Mouse (Mus musculus): ENCODE data around the gene Ccdc73. TPM values are rescaled to one million over a fixed set of nuclear protein-coding genes. Genes with fewer than 3 reads are reported as not detected.
"Not testable (repeated sequence)": the region's sequence is repeated elsewhere in the genome, so short reads cannot be mapped to it uniquely, and the experiment has no call there.

The Ccdc73 gene
- 7.1 and 7.4 TPM in 2 replicates for polyA plus RNA-seq (2014; fragmentation: Nextera tagmentation; extraction: Ambion mirVana)

- no peaks in the 10 kb centered on the region for H3K4me1 ChIP-seq (ENCODE audit: control insufficient read depth, insufficient read depth, low read length)
- H3K36me3 ChIP-seq (ENCODE audit: control insufficient read depth, insufficient read depth, low read length), result no peaks in the 10 kb centered on the region
- no peaks in the 10 kb centered on the region for H3K27me3 ChIP-seq (ENCODE audit: control insufficient read depth, insufficient read depth, low read length)
- no peak within 1 kb of the TSS for H3K9ac ChIP-seq (ENCODE audit: low read depth, low read length)
- no peak within 1 kb of the TSS for H3K4me3 ChIP-seq (ENCODE audit: low read length)
- no peak for ATAC-seq (ENCODE audit: low FRiP score, low TSS enrichment)
- WGBS, result 91% methylated on average over 13 of the region's 13 CpGs
- no peak within 1 kb of the TSS for H3K27ac ChIP-seq (ENCODE audit: low read depth, low read length)
- no peaks in the 10 kb centered on the region for H3K9me3 ChIP-seq (ENCODE audit: control insufficient read depth, low read length)
- no peak within 1 kb of the TSS for H3K4me2 ChIP-seq (replicated peaks; ENCODE audit: low read depth, low read length)
These were observed at the start of gene Ccdc73 for GRCm38 (mm10) chr2:104867282-104867855. TSS of gene Ccdc73 (plus strand) at chr2:104867805.

- H3K4me2 ChIP-seq (replicated peaks; ENCODE audit: low read depth, low read length), result not testable (repeated sequence)
- 94% methylated on average over 3 of the region's 3 CpGs for WGBS
These were observed 48.8 kb upstream of the Ccdc73 start for GRCm38 (mm10) chr2:104818763-104819162.

GRCm38 (mm10) chr2:104826191-104826590, 41.4 kb upstream of the Ccdc73 start:
- Histone ChIP-seq H3K9me3 (ENCODE audit: control insufficient read depth, low read length) (no peaks in the 10 kb centered on the region), H3K27me3 (ENCODE audit: control insufficient read depth, insufficient read depth, low read length) (no peaks in the 10 kb centered on the region), H3K4me3 (ENCODE audit: low read length) (no peak overlapping the region), H3K27ac (ENCODE audit: low read depth, low read length) (no peak overlapping the region), H3K36me3 (ENCODE audit: control insufficient read depth, insufficient read depth, low read length) (no peaks in the 10 kb centered on the region), H3K4me1 (ENCODE audit: control insufficient read depth, insufficient read depth, low read length) (no peaks in the 10 kb centered on the region), H3K4me2 (replicated peaks; ENCODE audit: low read depth, low read length) (no peak overlapping the region), H3K9ac (ENCODE audit: low read depth, low read length) (no peak overlapping the region)
- ATAC-seq (ENCODE audit: low FRiP score, low TSS enrichment), result no peak
- WGBS, result 91% methylated on average over 4 of the region's 4 CpGs

More at GRCm38 (mm10) chr2:104818763-104819162, 48.8 kb upstream of the Ccdc73 start:
- not testable (repeated sequence) for H3K27ac ChIP-seq (ENCODE audit: low read depth, low read length); H3K4me3 ChIP-seq (ENCODE audit: low read length); H3K9me3 ChIP-seq (ENCODE audit: control insufficient read depth, low read length); H3K27me3 ChIP-seq (ENCODE audit: control insufficient read depth, insufficient read depth, low read length); H3K4me1 ChIP-seq (ENCODE audit: control insufficient read depth, insufficient read depth, low read length); H3K9ac ChIP-seq (ENCODE audit: low read depth, low read length); ATAC-seq (ENCODE audit: low FRiP score, low TSS enrichment); H3K36me3 ChIP-seq (ENCODE audit: control insufficient read depth, insufficient read depth, low read length)

- ATAC-seq (ENCODE audit: low FRiP score, low TSS enrichment), result no peak
- no peak overlapping the region for H3K27ac ChIP-seq (ENCODE audit: low read depth, low read length)
- H3K36me3 ChIP-seq (ENCODE audit: control insufficient read depth, insufficient read depth, low read length), result no peaks in the 10 kb centered on the region
- H3K4me2 ChIP-seq (replicated peaks; ENCODE audit: low read depth, low read length), result no peak overlapping the region
- H3K4me3 ChIP-seq (ENCODE audit: low read length), result no peak overlapping the region
- H3K9me3 ChIP-seq (ENCODE audit: control insufficient read depth, low read length), result no peaks in the 10 kb centered on the region
- H3K9ac ChIP-seq (ENCODE audit: low read depth, low read length), result no peak overlapping the region
- 78% methylated on average over 2 of the region's 2 CpGs for WGBS
- no peaks in the 10 kb centered on the region for H3K4me1 ChIP-seq (ENCODE audit: control insufficient read depth, insufficient read depth, low read length)
- no peaks in the 10 kb centered on the region for H3K27me3 ChIP-seq (ENCODE audit: control insufficient read depth, insufficient read depth, low read length)
These were observed 35.1 kb upstream of the Ccdc73 start for GRCm38 (mm10) chr2:104832486-104832885.

GRCm38 (mm10) chr2:104840974-104841373, 26.6 kb upstream of the Ccdc73 start:
- Histone ChIP-seq H3K9me3 (ENCODE audit: control insufficient read depth, low read length) (no peaks in the 10 kb centered on the region; the same call in 1 of the 2 replicates), H3K27ac (ENCODE audit: low read depth, low read length) (no peak overlapping the region), H3K4me2 (replicated peaks; ENCODE audit: low read depth, low read length) (no peak overlapping the region), H3K9ac (ENCODE audit: low read depth, low read length) (no peak overlapping the region), H3K36me3 (ENCODE audit: control insufficient read depth, insufficient read depth, low read length) (no peaks in the 10 kb centered on the region), H3K4me3 (ENCODE audit: low read length) (no peak overlapping the region), H3K27me3 (ENCODE audit: control insufficient read depth, insufficient read depth, low read length) (no peaks in the 10 kb centered on the region), H3K4me1 (ENCODE audit: control insufficient read depth, insufficient read depth, low read length) (no peaks in the 10 kb centered on the region)
- no peak for ATAC-seq (ENCODE audit: low FRiP score, low TSS enrichment)

- Histone ChIP-seq H3K9me3 (ENCODE audit: control insufficient read depth, low read length) (no peaks in the 10 kb centered on the region; the same call in 1 of the 2 replicates), H3K27ac (ENCODE audit: low read depth, low read length) (no peak overlapping the region), H3K4me3 (ENCODE audit: low read length) (no peak overlapping the region), H3K27me3 (ENCODE audit: control insufficient read depth, insufficient read depth, low read length) (no peaks in the 10 kb centered on the region), H3K36me3 (ENCODE audit: control insufficient read depth, insufficient read depth, low read length) (no peaks in the 10 kb centered on the region), H3K9ac (ENCODE audit: low read depth, low read length) (no peak overlapping the region), H3K4me2 (replicated peaks; ENCODE audit: low read depth, low read length) (no peak overlapping the region), H3K4me1 (ENCODE audit: control insufficient read depth, insufficient read depth, low read length) (no peaks in the 10 kb centered on the region)
- WGBS, result 86% methylated on average over 7 of the region's 7 CpGs
- no peak for ATAC-seq (ENCODE audit: low FRiP score, low TSS enrichment)
These were observed 25.9 kb upstream of the Ccdc73 start for GRCm38 (mm10) chr2:104841736-104842135.

GRCm38 (mm10) chr2:104842559-104842958, 25.0 kb upstream of the Ccdc73 start:
- no peaks in the 10 kb centered on the region; the same call in 1 of the 2 replicates for H3K9me3 ChIP-seq (ENCODE audit: control insufficient read depth, low read length)
- no peaks in the 10 kb centered on the region for H3K4me1 ChIP-seq (ENCODE audit: control insufficient read depth, insufficient read depth, low read length)
- H3K4me2 ChIP-seq (replicated peaks; ENCODE audit: low read depth, low read length), result no peak overlapping the region
- no peaks in the 10 kb centered on the region for H3K36me3 ChIP-seq (ENCODE audit: control insufficient read depth, insufficient read depth, low read length)
- H3K27me3 ChIP-seq (ENCODE audit: control insufficient read depth, insufficient read depth, low read length), result no peaks in the 10 kb centered on the region
- H3K4me3 ChIP-seq (ENCODE audit: low read length), result no peak overlapping the region
- H3K9ac ChIP-seq (ENCODE audit: low read depth, low read length), result no peak overlapping the region
- no peak for ATAC-seq (ENCODE audit: low FRiP score, low TSS enrichment)
- H3K27ac ChIP-seq (ENCODE audit: low read depth, low read length), result no peak overlapping the region

GRCm38 (mm10) chr2:104846638-104847414, 20.8 kb upstream of the Ccdc73 start:
- Histone ChIP-seq H3K36me3 (ENCODE audit: control insufficient read depth, insufficient read depth, low read length) (no peaks in the 10 kb centered on the region), H3K9ac (ENCODE audit: low read depth, low read length) (no peak overlapping the region), H3K4me3 (ENCODE audit: low read length) (no peak overlapping the region), H3K4me1 (ENCODE audit: control insufficient read depth, insufficient read depth, low read length) (no peaks in the 10 kb centered on the region), H3K27ac (ENCODE audit: low read depth, low read length) (no peak overlapping the region), H3K9me3 (ENCODE audit: control insufficient read depth, low read length) (no peaks in the 10 kb centered on the region), H3K27me3 (ENCODE audit: control insufficient read depth, insufficient read depth, low read length) (peaks cover 4% of the 10 kb centered on the region; the same call in 1 of the 2 replicates), H3K4me2 (replicated peaks; ENCODE audit: low read depth, low read length) (no peak overlapping the region)
- 49% methylated on average over 4 of the region's 4 CpGs for WGBS
- no peak for ATAC-seq (ENCODE audit: low FRiP score, low TSS enrichment)

- no peak overlapping the region for H3K27ac ChIP-seq (ENCODE audit: low read depth, low read length)
- H3K4me1 ChIP-seq (ENCODE audit: control insufficient read depth, insufficient read depth, low read length), result no peaks in the 10 kb centered on the region
- WGBS, result 50% methylated on average over 2 of the region's 2 CpGs
- no peak for ATAC-seq (ENCODE audit: low FRiP score, low TSS enrichment)
- H3K9me3 ChIP-seq (ENCODE audit: control insufficient read depth, low read length), result no peaks in the 10 kb centered on the region
- H3K9ac ChIP-seq (ENCODE audit: low read depth, low read length), result no peak overlapping the region
- no peak overlapping the region for H3K4me2 ChIP-seq (replicated peaks; ENCODE audit: low read depth, low read length)
- no peaks in the 10 kb centered on the region for H3K36me3 ChIP-seq (ENCODE audit: control insufficient read depth, insufficient read depth, low read length)
- H3K27me3 ChIP-seq (ENCODE audit: control insufficient read depth, insufficient read depth, low read length), result peaks cover 4% of the 10 kb centered on the region; the same call in 1 of the 2 replicates
- H3K4me3 ChIP-seq (ENCODE audit: low read length), result no peak overlapping the region
These were observed 20.0 kb upstream of the Ccdc73 start for GRCm38 (mm10) chr2:104847645-104848044.

Data from kidney, embryonic 14.5 days (tissue).